Mouse (Mus musculus) bone marrow, adult 2 months (tissue): ENCODE results near the gene Tac2. TPM values are rescaled to one million over a fixed set of nuclear protein-coding genes. Genes with fewer than 3 reads are reported as not detected.
A peak's percentile ranks its signal among the peaks of the same experiment; 100 is the strongest.

Experiments used
- H3K27ac ChIP-seq: fragments of 200-500 bp; 2 replicates; pipeline ENCODE4 v1.5.1; 2012; ENCODE audit warnings: low read depth, mild to moderate bottlenecking, control low read depth, inconsistent platforms, low read length; ENCODE audit not compliant: control insufficient read depth, poor library complexity, insufficient read depth
- H3K4me1 ChIP-seq: fragments of 200-500 bp; 2 replicates; pipeline ENCODE4 v1.6.1; 2011; ENCODE audit warnings: low read length; ENCODE audit not compliant: control insufficient read depth, insufficient read depth
- H3K4me3 ChIP-seq: fragments of 200-500 bp; replicated peaks from 2 replicates; pipeline ENCODE3; 2011; ENCODE audit warnings: mild to moderate bottlenecking, low read depth, low read length, control low read depth; ENCODE audit not compliant: control insufficient read depth
- CTCF ChIP-seq: fragments of 200-500 bp; IDR thresholded peaks from 2 replicates; pipeline ENCODE4 v1.5.1; 2011; ENCODE audit warnings: low read length, control low read depth; ENCODE audit not compliant: control insufficient read depth, insufficient read depth
- POLR2A ChIP-seq: fragments of 200-500 bp; IDR thresholded peaks from 2 replicates; pipeline ENCODE4 v1.6.1; 2011; ENCODE audit warnings: low read depth, mild to moderate bottlenecking, control low read depth, low read length, borderline replicate concordance; ENCODE audit not compliant: control insufficient read depth
- whole genome bisulfite sequencing: fragments of 180-500 bp; shearing (Covaris S2); methylation state at CpG from one replicate; pipeline ENCODE4 v1.1.7; 2018; 5-methylcytosine and 5-hydroxymethylcytosine counted together
- polyA plus RNA-seq: library from polyadenylated mRNA; stranded (reverse); fragments of >200 nt; gene quantifications from 2 replicates; pipeline ENCODE4 v1.2.4, GENCODE M21; 2011; ENCODE audit warnings: low replicate concordance; ENCODE audit not compliant: missing spikeins, insufficient read depth, insufficient read length

The Tac2 gene
- polyA plus RNA-seq, 1 experiment, result 8.4 TPM

DNA sequence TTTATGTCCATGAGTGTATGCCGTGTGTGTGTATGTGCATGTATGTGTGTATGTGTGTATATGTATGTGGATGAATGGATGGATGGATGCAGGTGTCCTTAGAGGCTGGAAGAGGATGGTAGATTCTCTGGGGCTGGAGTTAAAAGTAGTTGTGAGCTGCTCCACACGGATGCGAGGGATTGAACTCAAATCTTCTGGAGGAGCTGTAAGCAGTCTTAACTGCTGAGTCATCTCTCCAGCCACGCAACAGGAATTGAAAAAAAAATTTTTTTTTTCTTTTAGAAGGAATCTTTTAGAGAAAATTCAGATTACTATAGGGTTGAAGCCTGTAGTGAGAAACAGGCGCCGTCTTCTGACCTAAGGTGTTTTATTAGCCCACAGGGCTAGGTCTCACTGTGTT lies 41.4 kb upstream of the Tac2 start:
- H3K4me1 ChIP-seq, result no peaks in the 10 kb centered on the region
- H3K27ac ChIP-seq, result no peak overlapping the region
- H3K4me3 ChIP-seq, result no peak overlapping the region
- TF ChIP-seq POLR2A, result no peak
- no peak for TF ChIP-seq CTCF
- 75% methylated on average over 6 of the region's 6 CpGs for WGBS

- TF ChIP-seq CTCF, result peak; percentile 12; the same call in 1 of the 2 replicates
- TF ChIP-seq POLR2A, result no peak
- Histone ChIP-seq H3K4me1 (no peaks in the 10 kb centered on the region), H3K4me3 (no peak overlapping the region), H3K27ac (no peak overlapping the region)
- WGBS, result 25% methylated on average over 1 of the region's 1 CpGs
Measured at GRCm38 (mm10) chr10:127691053-127691452, 33.2 kb upstream of the Tac2 start.

- Histone ChIP-seq H3K27ac (no peak overlapping the region), H3K4me1 (no peaks in the 10 kb centered on the region), H3K4me3 (no peak overlapping the region)
- TF ChIP-seq POLR2A (no peak), CTCF (peak; percentile 29; the same call in 1 of the 2 replicates)
- 65% methylated on average over 2 of the region's 2 CpGs for WGBS
Measured at GRCm38 (mm10) chr10:127694636-127695035, 29.6 kb upstream of the Tac2 start.

- H3K27ac ChIP-seq, result no peak overlapping the region
- WGBS, result 89% methylated on average over 7 of the region's 7 CpGs
- H3K4me1 ChIP-seq, result no peaks in the 10 kb centered on the region
- TF ChIP-seq CTCF (no peak), POLR2A (no peak)
- no peak overlapping the region for H3K4me3 ChIP-seq
Measured at GRCm38 (mm10) chr10:127695775-127696174, 28.5 kb upstream of the Tac2 start.

- no peak overlapping the region for H3K4me3 ChIP-seq
- no peaks in the 10 kb centered on the region for H3K4me1 ChIP-seq
- no peak for TF ChIP-seq POLR2A
- no peak for TF ChIP-seq CTCF
- WGBS, result 95% methylated on average over 7 of the region's 7 CpGs
- H3K27ac ChIP-seq, result no peak overlapping the region
Measured at GRCm38 (mm10) chr10:127698966-127699365, 25.3 kb upstream of the Tac2 start.

DNA sequence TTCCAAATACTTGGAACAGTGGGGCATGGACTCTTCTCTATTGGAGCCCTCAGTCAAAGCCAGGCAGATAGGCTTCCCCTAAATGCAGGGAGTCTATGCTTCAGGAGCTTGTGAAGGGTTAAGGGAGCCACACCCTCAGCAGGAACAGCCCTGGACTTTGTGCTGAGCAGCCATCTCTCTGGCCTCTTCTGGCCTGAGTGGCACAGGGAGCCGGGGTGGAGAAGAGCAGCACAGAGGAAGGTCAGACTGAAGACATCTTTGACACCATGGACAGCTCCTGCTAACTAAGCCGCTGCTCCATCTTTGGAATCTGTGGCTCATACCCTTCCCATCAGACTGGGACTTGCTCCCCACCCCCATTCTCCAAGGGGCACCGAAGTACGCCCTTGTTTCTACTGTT lies 21.0 kb upstream of the Tac2 start:
- TF ChIP-seq POLR2A, result no peak
- TF ChIP-seq CTCF, result no peak
- Histone ChIP-seq H3K4me1 (peaks cover 2% of the 10 kb centered on the region; the same call in 1 of the 2 replicates), H3K4me3 (no peak overlapping the region), H3K27ac (no peak overlapping the region)
- WGBS, result 40% methylated on average over 4 of the region's 4 CpGs

GRCm38 (mm10) chr10:127704293-127704692 lies 20.0 kb upstream of the Tac2 start:
- Histone ChIP-seq H3K4me1 (peaks cover 2% of the 10 kb centered on the region; the same call in 1 of the 2 replicates), H3K4me3 (no peak overlapping the region), H3K27ac (no peak overlapping the region)
- WGBS, result 65% methylated on average over 2 of the region's 2 CpGs
- TF ChIP-seq POLR2A (no peak), CTCF (no peak)

- Histone ChIP-seq H3K4me3 (no peak within 1 kb of the TSS), H3K4me1 (peaks cover 2% of the 10 kb centered on the region; the same call in 1 of the 2 replicates), H3K27ac (no peak within 1 kb of the TSS)
- TF ChIP-seq POLR2A (no peak), CTCF (0 out of 2 replicates have a peak, but pooled peaks have one; percentile 13)
- 62% methylated on average over 2 of the region's 2 CpGs for WGBS
Measured at GRCm38 (mm10) chr10:127704766-127705220, 19.5 kb upstream of the Tac2 start, which contains the start of gene Myo1a. TSS of gene Myo1a (plus strand) at chr10:127705170.

DNA sequence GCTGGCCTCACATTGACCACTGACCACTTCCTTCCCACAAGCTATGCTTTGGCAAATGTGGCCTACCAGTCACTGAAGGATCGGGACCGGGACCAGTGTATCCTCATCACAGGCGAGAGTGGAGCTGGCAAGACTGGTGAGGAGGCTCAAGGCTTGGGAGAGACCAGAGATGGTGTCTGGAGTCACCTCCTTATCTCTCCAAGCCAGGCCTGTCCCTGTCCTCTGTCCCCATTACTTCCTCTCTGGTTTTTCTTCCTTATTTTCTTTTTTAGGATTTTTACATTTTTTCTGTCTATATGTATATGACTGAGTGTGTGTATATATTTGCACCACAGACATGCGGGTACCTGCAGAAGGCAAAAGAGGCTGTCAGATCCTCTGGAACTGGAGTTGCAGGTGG lies 18.5 kb upstream of the Tac2 start:
- WGBS, result 44% methylated on average over 4 of the region's 4 CpGs
- TF ChIP-seq POLR2A, result no peak
- Histone ChIP-seq H3K4me3 (no peak overlapping the region), H3K27ac (no peak overlapping the region), H3K4me1 (peaks cover 2% of the 10 kb centered on the region; the same call in 1 of the 2 replicates)
